Mouse (Mus musculus) skeletal muscle tissue, postnatal 0 days (tissue): ENCODE results near the gene Fkbp2. TPM values are rescaled to one million over a fixed set of nuclear protein-coding genes. Genes with fewer than 3 reads are reported as not detected.

Experiments
- polyA plus RNA-seq: library from polyadenylated mRNA; unstranded; fragments of >200 nt; fragmentation: Nextera tagmentation; extraction: Ambion mirVana; gene quantifications from 2 replicates; pipeline ENCODE4 v1.2.1, GENCODE M21; 2015

Gene Fkbp2
- polyA plus RNA-seq = 58.1 and 77.3 TPM in 2 replicates

DNA sequence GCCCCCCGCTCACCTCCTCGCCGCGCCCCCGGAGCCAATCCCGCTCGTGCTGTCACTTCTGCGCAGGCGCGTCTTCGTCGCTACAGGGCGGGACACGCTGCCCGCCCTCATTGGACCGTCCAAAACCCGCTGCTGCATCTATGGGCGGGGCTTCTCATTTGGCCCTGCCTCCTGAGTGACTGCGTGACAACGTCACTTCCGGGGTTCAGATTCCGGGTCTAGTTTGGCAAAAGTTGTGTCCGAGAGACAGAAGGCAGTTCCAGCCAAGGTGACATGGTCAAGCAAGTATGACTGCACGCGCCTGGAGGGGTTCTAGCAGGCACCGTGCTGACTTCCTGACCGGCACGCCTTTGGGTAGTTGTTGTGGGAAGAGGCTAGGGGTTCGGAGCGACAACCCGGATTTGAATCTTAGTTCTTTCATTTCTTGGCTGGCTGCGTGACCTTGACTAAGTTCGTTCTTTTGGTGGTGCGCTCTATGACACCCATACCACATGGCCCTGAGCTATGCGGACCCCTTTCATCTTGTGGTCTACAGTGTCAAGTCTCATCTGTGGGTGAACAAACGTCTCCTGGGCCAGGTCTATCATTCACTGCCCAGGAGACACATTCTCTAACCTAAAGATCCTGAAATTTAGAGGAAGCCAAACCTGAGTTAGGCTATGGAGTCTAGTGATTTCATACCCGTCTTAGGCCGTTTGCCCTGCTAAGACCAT is at the start of gene Fkbp2:
TSS of gene Fkbp2 (minus strand) at position 121 of the 713 bp plus-strand sequence.

DNA sequence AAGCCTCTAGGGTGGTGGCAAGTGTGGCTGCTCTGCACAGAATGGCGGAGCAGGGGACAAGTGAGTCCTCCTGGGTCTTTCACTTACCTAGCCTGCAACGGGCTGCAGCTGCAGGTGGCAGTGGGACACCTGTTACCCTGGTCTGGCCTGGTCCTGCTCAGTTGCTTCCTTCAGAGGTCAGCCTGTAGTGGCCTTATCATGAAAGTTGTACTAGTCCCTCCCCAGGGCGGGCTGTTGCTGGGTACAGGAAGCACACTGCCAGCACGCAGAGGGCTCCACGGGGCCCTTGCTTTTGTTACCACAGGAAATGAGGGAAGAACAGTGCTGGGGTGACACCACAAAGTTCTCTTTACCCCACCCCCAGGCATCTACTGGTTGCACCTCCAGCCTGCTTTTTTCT is 38.9 kb upstream of the Fkbp2 start, which contains the start of gene Fermt3:
TSS of gene Fermt3 (minus strand) at position 279 of the 400 bp plus-strand sequence.

DNA sequence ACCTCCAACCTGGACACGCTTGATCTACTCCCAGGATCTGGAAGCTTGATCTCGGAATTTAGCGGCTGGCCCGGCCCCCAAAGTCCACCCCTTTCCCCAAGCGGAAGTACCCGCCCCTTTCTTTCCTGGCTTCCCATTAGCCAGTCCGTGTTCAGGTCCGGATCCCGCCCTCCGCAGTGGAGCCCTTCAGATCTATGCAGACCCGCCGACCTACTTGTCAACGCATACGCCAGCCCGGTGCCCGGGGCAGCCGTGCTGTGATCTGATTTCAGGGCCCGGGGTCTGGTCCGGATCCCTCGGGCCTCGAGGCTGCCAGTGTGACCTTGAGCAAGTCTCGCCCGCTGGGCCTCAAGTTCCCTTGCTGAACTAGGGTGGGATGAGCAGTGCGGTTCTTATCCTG is 15.7 kb upstream of the Fkbp2 start, which contains the start of the genes Nudt22 and Trpt1:
TSS of gene Nudt22 (minus strand) at position 112 of the 400 bp plus-strand sequence.
TSS of gene Trpt1 (plus strand) at position 126 of the 400 bp plus-strand sequence.

DNA sequence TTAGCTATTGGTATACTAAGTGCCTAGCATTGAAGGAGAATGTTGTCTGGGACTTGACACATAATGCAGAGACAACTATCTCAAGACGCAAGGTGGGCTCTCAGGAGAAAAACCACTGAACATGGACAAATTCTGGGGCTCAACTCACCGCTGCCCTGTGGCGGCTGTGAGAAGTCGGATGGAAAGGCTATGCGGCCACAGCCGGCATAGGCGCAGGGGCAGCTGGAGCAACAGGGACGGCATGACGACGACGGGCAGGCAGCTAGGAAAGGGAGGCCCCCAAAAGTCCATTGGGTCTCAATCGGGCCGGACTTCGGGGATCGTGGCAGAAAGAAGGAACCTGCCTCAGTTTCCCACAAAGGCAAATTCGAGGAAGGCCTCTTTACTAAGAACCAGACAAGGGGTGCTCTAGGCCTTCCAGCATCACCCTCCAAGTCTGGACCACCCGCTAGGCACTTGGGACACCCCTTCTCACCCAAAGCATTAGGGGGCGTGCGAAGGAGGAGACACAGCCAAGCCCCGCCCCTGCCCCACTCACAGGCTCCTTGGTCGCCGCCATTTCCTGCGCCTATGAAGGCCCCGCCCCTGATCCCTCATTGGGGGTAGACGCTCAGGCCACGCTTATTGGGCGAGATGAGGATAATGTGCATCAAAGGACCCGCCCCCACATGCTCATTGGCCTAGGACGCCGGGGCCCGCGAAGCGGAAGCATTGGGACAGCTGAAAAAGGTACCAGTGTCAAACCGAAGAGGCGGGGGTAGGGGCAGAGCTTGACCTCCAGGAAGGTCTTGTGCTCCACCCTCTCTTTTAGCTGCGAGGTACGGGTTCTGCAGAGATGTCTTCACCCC is 11.9 kb upstream of the Fkbp2 start, which contains the start of gene Dnajc4:
TSS of gene Dnajc4 (minus strand) at position 562 of the 848 bp plus-strand sequence.

DNA sequence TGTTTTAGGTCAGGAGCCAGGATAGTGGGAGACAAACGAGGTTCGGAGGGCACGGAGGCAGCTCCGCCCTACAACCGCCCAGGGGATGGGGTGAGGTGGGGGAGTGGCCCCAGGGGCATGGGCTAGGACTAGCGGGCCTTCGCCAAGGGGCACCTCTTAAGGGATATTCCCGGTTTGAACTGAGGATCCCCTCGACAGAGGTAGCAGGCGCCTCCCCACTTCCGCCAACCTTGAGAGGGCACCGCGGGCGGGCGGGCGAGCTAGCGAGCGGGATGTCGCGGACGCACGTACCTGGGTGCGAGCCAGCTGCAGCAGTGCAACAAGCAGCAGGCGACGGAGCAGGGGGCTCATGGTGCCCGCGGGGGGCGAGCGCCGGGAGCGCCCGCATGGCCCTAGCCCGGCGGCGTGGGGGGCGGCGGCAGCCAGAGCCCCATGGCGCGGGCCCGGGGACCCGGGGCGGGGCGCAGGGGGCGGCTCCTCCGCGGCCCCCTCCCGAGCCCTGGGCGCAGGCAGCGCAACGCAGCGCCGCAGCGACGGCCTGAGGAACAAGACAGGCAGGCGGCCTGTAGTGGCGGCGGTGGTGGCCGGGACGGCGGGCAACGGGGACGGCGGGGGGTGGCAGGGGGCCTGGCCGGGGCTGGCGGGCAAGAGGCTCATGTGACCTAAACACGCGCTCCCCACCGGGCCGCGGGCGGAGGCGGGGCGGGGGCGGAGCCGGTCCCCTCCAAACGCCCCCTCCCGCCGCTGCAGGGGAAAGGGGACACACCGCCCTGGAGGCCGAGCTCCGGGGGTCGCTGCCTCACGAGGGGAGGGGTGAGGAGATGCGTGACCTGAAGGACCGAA is 7.0 kb upstream of the Fkbp2 start, which contains the start of gene Vegfb:
TSS of gene Vegfb (minus strand) at position 591 of the 843 bp plus-strand sequence.

DNA sequence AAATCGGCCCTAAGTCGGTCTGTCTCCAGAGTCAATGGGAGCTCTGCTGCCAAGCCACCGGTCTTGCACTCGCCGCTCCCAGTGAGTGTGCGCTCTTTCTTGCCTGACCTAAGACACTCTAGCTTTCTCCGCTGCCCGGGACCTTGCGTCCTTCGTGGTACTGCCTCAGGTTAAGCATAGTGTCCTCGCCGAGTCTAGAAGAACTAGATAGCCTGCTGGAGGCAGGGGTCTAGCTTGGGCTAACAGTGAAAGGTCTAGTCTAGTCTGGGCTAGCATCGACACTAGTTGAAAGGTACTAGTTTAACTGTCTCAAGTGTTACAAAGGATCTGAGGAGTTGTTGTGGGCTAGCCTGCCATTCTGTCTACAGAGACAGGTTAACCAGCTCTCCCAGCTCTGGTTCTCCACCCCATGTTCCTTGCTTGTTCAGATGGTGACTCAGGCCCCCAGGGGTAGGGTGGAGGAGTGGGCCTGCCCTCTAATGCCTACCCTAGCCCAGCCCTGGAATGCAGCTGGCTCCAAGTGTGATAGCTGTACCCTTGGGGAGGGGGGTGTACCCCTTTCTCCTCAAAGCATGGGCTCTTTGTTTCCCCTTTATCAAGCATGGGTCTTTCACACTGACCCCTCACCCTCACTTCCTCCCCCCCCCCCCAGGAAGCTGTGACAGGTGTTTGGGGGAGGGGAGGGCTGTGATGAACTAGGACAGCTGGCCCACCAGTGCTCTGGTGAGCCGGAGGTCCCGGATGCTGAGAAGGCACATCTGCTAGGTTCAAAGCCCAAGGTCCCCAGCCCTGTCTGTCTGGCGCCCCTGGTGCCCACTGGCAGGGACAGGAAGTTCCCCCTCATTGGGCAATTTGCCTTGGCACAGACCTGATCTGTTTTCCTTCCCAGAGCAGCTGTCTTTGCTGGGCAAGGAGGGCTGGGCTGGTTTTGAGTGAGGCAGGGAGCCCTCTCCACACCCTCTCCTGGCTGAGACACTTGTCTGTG is 4.5 kb downstream of the Fkbp2 start, which contains the start of gene Plcb3:
TSS of gene Plcb3 (minus strand) at position 934 of the 985 bp plus-strand sequence.

DNA sequence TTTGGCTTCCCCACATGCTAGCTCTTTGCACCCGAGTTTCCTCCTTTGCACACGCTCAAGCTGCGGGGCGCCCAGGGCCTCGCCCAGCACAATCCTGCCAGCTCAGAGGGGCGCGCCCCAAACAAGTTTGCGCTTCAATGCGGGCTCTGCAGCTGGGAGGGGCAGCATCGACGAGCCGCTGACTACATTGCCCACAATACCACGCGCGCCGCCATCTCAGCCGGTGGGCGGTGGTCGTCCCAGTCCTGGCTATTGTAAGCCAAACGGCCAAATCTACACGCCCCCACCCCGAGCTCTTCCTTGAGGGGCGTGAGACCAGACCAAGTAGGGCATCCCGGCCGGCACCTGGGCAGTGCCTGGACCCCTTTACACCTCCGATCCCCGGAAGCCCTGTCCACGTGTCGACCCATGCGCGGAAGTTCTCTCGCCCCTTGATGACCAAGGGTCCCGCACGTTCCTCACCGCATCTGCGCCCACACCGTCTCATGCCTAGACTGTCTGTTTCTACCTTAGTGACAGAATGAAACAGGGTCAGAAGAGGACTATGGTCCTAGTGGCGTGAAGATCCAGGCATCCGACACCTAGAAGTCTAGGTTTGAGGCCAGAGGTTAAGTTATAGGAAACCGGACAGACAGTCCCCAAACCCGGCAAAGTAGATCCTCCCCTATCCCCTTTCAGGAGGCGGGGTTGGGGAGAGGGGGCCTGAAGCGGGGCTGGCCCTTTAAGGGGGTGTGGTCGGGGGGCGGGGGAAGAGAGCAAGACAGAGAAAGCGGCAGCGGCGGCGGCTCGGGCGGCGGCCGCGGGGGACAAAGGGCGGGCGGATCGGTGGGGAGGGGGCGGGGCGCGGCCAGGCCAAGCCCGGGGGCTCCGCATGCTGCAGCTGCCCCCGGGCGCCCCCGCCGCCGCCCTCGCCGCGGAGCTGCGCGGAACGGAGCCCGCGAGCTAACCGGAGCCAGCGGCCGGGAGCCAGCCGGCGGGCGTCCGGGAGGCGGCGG is 5.8 kb downstream of the Fkbp2 start, which contains the start of gene Ppp1r14b:
TSS of gene Ppp1r14b (plus strand) at position 758 of the 995 bp plus-strand sequence.

DNA sequence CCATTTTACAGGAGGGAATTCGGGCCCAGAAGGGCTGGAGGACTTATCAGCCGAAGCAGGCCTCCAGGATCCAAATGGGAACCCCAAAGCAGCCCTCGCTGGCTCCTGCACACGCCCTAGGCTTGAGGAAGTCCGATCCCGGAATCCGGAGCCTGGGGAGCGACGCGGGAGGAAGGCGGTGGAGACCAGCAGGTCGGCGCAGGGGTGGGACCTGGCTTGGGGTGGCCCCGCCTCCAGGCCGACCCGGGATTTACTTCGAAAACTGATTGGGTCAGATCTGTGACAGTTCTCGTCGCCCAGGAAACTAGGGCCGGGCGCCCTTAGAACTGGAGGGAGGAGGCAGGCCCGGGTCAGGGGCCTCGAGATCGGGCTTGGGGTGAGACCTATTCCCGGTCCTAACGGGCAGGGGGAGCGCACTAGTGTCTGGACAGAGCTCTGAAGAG is 38.0 kb downstream of the Fkbp2 start, which contains the start of gene Gpr137:
TSS of gene Gpr137 (minus strand) at position 232 of the 443 bp plus-strand sequence.

DNA sequence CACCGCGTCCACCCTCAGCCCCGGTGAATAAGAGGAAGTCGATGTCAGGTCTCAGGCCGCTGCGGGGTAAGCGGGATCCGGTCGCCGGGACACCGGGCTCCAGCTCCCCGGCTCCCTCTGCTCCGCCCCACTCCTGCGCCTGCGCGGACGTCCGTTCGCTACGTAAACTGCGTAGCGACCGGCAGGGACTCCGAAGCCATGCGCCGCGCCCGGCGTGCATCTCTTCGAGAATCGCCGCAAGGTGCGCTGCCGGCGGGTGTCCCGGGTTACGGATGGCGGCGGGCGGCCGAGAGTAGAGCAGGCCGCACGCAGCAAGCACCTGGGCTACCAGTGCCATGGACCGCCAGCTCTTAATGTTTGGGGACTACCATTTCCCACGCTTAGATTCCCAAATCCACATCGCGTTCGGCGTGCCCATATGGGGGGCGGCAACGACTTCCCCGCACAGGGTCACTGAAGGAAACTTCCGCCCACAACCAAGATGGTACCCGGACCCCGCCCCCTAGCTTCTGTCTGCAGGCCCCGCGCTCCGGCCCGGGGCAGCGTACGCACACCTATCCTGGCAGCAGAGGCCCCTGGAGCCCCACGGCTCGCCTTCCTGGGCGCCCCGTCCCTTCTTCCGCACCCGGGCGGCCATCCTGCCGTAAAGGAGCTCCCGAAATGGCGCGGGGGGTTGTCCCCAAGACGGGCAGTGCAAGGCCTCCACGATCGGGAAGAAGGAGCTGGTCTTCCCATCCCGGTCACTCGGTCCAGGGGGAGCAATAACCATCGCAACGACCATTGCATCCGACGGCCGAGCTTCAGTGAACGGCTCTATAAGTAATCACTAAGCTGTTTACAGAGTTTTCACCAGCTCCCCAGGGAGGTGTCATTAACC is 38.7 kb downstream of the Fkbp2 start, which contains the start of gene Bad:
TSS of gene Bad (plus strand) at position 490 of the 877 bp plus-strand sequence.

DNA sequence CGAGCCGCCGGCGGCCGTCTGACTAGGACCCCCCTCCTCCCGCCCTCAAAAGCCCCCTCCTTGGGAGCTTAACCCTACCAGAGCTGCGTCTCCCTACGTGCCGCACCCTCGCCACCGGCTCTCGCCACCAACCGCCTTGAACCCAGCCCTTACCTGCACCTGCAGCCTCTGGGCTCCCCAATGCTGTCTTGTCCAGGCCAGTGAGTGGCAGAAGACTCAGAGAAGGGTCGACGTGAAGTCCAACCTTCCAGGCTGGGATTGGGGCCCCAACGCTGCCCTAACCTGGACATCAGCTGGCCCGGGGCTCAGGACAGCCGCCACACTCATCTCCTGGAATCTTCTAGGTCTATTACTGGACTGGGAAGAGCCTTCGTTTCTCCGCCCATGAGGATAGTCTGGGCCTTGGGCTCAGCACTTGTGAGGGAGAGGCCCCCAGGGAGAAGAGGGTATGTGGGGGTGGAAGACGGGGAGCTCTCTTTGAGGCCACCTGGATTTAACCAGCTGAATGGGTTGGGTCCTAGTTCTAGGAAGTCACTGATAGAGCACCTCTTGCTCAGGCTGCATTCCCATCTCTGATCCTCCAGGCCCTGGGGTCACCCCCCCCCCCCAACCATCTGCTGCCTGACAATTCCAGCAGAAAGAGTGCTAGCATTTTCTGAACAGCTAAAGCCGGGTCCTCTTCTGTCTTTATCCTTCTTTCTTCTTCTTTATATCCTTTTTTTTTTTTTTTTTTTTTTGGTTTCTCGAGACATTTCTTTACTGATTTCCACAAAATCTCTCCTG is 45.9 kb downstream of the Fkbp2 start, which contains the start of gene Kcnk4:
TSS of gene Kcnk4 (minus strand) at position 321 of the 783 bp plus-strand sequence.

Other genes with a start within 250 kb of the Fkbp2 start
- gene Rps6ka4, start 139.9 kb downstream of the Fkbp2 start, polyA plus RNA-seq = 9.7 and 12.5 TPM in 2 replicates
- gene Ccdc88b, start 122.3 kb downstream of the Fkbp2 start, polyA plus RNA-seq = 0.45 and 0.83 TPM in 2 replicates
- gene Trmt112, start 70.8 kb downstream of the Fkbp2 start, polyA plus RNA-seq = 70.4 and 71.1 TPM in 2 replicates
- 261 and 306 TPM in 2 replicates for gene Prdx5, start 70.4 kb downstream of the Fkbp2 start, polyA plus RNA-seq
- 23.7 and 29.3 TPM in 2 replicates for gene Esrra, start 58.7 kb downstream of the Fkbp2 start, polyA plus RNA-seq
- gene Catsperz, start 55.1 kb downstream of the Fkbp2 start, polyA plus RNA-seq = 0.65 and 1.4 TPM in 2 replicates
- gene Kcnk4, start 46.0 kb downstream of the Fkbp2 start, polyA plus RNA-seq = 0.33 and 0.69 TPM in 2 replicates
- gene Bad, start 38.6 kb downstream of the Fkbp2 start, polyA plus RNA-seq = 48.6 and 62.8 TPM in 2 replicates
- 10.3 and 14.8 TPM in 2 replicates for gene Gpr137, start 38.0 kb downstream of the Fkbp2 start, polyA plus RNA-seq
- 280 and 291 TPM in 2 replicates for gene Ppp1r14b, start 5.5 kb downstream of the Fkbp2 start, polyA plus RNA-seq
- gene Plcb3, start 4.0 kb downstream of the Fkbp2 start, polyA plus RNA-seq = 8.8 and 10.0 TPM in 2 replicates
- gene Vegfb, start 7.2 kb upstream of the Fkbp2 start, polyA plus RNA-seq = 63.3 and 74.3 TPM in 2 replicates
- 35.8 and 41.0 TPM in 2 replicates for gene Dnajc4, start 12.1 kb upstream of the Fkbp2 start, polyA plus RNA-seq
- 30.7 and 37.3 TPM in 2 replicates for gene Nudt22, start 15.6 kb upstream of the Fkbp2 start, polyA plus RNA-seq
- 20.1 and 20.2 TPM in 2 replicates for gene Trpt1, start 15.6 kb upstream of the Fkbp2 start, polyA plus RNA-seq
- gene Fermt3, start 39.0 kb upstream of the Fkbp2 start, polyA plus RNA-seq = 6.2 and 9.5 TPM in 2 replicates
- 83.4 and 97.1 TPM in 2 replicates for gene Stip1, start 59.5 kb upstream of the Fkbp2 start, polyA plus RNA-seq
- 223 and 246 TPM in 2 replicates for gene Macrod1, start 76.3 kb upstream of the Fkbp2 start, polyA plus RNA-seq
- 0.38 and 0.54 TPM in 2 replicates for gene Flrt1, start 125.2 kb upstream of the Fkbp2 start, polyA plus RNA-seq
- gene Otub1, start 225.8 kb upstream of the Fkbp2 start, polyA plus RNA-seq = 85.7 and 86.1 TPM in 2 replicates
- 1,320 and 1,374 TPM in 2 replicates for gene Cox8a, start 237.1 kb upstream of the Fkbp2 start, polyA plus RNA-seq